Mouse (Mus musculus): ENCODE results near the gene Mboat7.

The Mboat7 gene

GRCm38 (mm10) chr7:3692382-3692986 is 839 bp downstream of the Mboat7 start, which contains the start of gene Tsen34:
TSS of gene Tsen34 (plus strand) at chr7:3692863.
- DNase-seq (ENCODE audit: extremely low spot score): no peak

- no peak for DNase-seq (ENCODE audit: extremely low spot score)
These were observed 1.4 kb downstream of the Mboat7 start for GRCm38 (mm10) chr7:3691919-3692318.

DNA sequence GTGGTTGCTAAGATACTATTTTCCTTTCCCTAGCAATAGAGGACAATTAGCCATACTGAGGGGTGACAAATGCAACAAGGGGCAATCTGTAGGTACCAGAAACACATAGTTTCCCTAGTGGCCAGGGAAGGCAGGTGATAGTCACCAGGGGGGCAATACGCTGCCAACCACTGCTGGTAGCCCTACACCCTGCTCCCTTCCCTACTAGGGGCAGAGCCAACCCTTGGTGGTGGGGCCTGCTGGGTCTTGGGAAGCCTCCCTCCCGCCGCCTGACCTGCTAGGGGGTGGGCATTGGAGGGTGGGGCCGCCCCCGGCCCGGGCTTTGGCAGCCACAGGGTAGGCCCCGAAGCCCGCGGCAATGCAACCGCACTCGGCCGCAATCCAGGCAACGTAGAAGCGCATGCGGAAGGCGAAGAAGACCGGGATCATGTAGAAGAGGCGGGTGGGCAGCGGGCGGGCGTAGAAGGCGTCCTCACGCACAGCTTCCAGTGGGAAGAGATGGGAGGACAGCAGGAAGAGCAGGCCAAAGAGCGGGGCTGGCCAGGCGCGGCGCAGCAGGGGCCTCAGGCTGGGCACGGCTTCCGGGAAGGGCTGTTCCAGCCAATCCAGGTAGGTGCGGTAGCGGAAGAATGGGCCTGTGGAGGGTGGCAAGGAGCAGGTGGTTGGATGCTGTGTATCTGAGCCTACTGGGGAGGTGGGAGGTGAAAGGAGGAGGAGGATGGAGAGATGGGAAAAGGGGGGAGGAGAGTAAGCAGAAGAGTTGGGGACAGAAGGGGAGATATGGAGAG is 7.7 kb downstream of the Mboat7 start:
- no peak for DNase-seq (ENCODE audit: extremely low spot score)

DNA sequence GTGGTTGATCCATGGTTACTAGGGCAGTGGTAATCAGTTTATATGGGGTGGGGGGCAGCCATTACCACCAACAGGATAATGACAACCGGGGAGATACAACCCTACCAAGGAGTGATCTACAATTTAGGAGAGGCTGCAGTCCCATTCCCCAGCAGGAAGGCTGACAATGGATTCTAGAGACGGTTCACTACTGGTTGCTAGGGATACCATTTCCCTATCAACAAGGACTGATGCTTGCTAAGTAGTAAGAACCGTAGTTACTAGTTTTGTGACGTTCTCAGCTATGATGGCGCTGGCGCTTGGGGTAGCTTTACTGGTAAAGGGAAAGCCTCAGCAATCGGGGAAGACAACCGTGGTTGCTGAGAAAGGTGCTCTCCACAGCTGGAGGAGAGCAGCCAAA is 8.6 kb downstream of the Mboat7 start:
- no peak for DNase-seq (ENCODE audit: extremely low spot score)

GRCm38 (mm10) chr7:3683908-3684550 is 9.3 kb downstream of the Mboat7 start:
- DNase-seq (ENCODE audit: extremely low spot score): no peak

DNA sequence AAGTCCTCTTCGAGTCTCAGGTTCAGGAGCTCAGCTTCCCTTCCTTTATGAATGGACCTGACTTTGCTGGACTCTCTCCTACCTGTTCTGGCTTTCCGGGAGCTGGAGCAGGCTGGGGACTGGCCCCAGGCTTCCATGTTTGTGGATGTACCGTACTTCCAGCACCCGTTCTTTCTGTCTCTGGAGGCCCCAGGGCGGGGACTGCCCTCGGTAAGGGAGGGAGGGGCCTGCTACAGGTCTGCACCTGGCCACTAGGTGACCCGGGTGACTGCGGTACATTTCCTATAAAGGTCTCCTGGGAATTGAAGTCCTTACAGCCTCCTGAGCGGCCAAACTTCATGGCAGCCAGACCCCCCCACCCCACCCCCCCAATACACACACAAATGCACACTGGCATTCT is 16.0 kb downstream of the Mboat7 start, which contains the start of gene Tmc4:
Gene Tmc4, minus strand, starts transcription at position 212 of the 400 bp plus-strand sequence.
- DNase-seq (ENCODE audit: extremely low spot score): no peak

- DNase-seq (ENCODE audit: extremely low spot score): no peak
These were observed 17.0 kb downstream of the Mboat7 start for GRCm38 (mm10) chr7:3676371-3676770.

- DNase-seq (ENCODE audit: extremely low spot score): no peak
These were observed 18.1 kb downstream of the Mboat7 start for GRCm38 (mm10) chr7:3675228-3675548.

- DNase-seq (ENCODE audit: extremely low spot score): peak; percentile 63
These were observed 18.7 kb downstream of the Mboat7 start for GRCm38 (mm10) chr7:3674507-3675227.

- DNase-seq (ENCODE audit: extremely low spot score): peak; percentile 30
These were observed 26.4 kb downstream of the Mboat7 start for GRCm38 (mm10) chr7:3666921-3667391.

GRCm38 (mm10) chr7:3665215-3666114 is 27.9 kb downstream of the Mboat7 start, which contains the start of gene Leng1:
TSS of gene Leng1 (minus strand) at chr7:3665840.
- DNase-seq (ENCODE audit: extremely low spot score): peak; percentile 93

- no peak for DNase-seq (ENCODE audit: extremely low spot score)
These were observed 28.7 kb downstream of the Mboat7 start for GRCm38 (mm10) chr7:3664524-3665214.

- DNase-seq (ENCODE audit: extremely low spot score): no peak
These were observed 34.7 kb downstream of the Mboat7 start for GRCm38 (mm10) chr7:3658578-3658977.

- DNase-seq (ENCODE audit: extremely low spot score): no peak
These were observed 36.4 kb downstream of the Mboat7 start for GRCm38 (mm10) chr7:3656966-3657365.

- DNase-seq (ENCODE audit: extremely low spot score): no peak
These were observed 46.7 kb downstream of the Mboat7 start for GRCm38 (mm10) chr7:3646641-3647040.

DNA sequence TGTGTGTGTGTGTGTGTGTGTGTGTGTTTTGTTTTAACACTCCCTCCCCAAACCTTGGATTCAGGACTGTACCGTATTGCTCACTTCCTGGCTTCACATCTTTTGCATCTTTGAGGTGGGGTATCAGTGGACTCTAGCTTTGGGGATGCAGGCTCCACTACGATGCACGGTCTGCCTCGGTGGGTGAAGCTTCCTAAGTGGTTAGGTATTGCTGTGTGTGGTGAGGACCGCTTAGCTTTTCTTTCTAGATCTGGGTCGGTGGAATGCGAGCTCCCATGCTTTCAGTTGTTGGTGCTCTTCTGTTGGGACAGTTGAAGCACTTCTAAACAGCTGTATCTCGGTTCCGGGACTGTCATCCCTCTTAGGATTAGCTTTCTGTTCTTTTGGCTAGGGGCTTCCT is 47.1 kb downstream of the Mboat7 start:
- DNase-seq (ENCODE audit: extremely low spot score): no peak

GRCm38 (mm10) chr7:3645488-3646025 is 47.8 kb downstream of the Mboat7 start:
- DNase-seq (ENCODE audit: extremely low spot score): no peak

GRCm38 (mm10) chr7:3644672-3645487 is 48.4 kb downstream of the Mboat7 start, which contains the start of gene Cnot3:
TSS of gene Cnot3 (plus strand) at chr7:3645268.
- DNase-seq (ENCODE audit: extremely low spot score): peak; percentile 96

GRCm38 (mm10) chr7:3644348-3644671 is 49.0 kb downstream of the Mboat7 start:
- DNase-seq (ENCODE audit: extremely low spot score): no peak
